Mouse (Mus musculus) right cerebral cortex, adult 18-20 months (tissue): ENCODE measurements around the gene Vmn2r103.

ENCODE experiments used
- DNase-seq: peaks from one replicate; pipeline ENCODE4 v3.0.0; 2022; ENCODE audit warnings: mixed read lengths

Gene Vmn2r103

GRCm38 (mm10) chr17:19773063-19773462 lies at the start of gene Vmn2r103:
Gene Vmn2r103 (plus strand): TSS chr17:19773363.
- no peak for DNase-seq

DNA sequence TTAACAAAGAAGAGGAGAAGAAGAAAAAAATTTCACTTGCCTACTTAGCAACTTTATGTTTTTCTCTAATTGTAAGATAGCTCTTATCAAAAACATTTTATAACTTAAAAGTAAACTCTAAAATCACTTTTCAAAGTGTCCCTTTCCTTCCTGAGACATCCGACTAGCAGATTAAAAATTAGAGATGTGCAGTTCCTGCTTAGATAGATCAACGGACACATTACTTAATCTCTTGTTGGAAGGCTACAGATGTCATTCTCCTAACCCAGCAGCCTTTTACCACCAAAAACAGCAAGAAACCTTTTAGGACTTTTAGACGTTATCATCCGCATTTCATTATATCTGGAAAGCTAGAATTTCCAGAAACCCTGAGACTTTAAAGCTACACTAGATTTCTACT lies 5.8 kb downstream of the Vmn2r103 start:
- no peak for DNase-seq

DNA sequence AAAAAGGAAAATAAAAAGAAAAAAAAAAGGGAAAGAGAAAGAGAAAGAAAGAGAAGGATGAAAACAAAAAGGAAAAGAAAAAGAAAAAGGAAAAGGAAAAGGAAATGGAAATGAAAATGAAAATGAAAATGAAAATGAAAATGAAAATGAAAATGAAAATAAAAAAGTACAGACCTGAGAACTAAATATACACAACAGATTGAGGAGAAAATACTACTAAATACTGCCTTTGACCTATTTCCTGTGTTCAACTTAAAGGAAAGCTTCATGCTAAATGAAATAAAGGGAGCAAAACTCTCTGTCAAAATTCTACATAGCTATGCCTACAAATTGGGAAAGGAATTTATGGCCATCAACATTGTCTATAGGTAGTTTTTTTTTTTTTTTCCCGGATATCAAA lies 16.1 kb downstream of the Vmn2r103 start:
- DNase-seq = no peak
